Mouse (Mus musculus) brain, embryonic 14.5 days (tissue): ENCODE measurements around the gene 0610040J01Rik. TPM values are rescaled to one million over a fixed set of nuclear protein-coding genes. Genes with fewer than 3 reads are reported as not detected.

ENCODE experiments used
- DNase-seq: peaks from one replicate; pipeline ENCODE4 v3.0.0-alpha.2; 2011; ENCODE audit warnings: low read depth
- CTCF ChIP-seq: fragments of 200-500 bp; IDR thresholded peaks from 2 replicates; pipeline ENCODE4 v1.5.1; 2012; ENCODE audit warnings: inconsistent platforms, mild to moderate bottlenecking, moderate library complexity, borderline replicate concordance; ENCODE audit not compliant: insufficient read depth, insufficient read length; ENCODE audit errors: extremely low read depth
- POLR2A ChIP-seq: fragments of 200-500 bp; IDR thresholded peaks from 2 replicates; pipeline ENCODE4 v1.6.1; 2012; ENCODE audit warnings: mild to moderate bottlenecking, inconsistent platforms, borderline replicate concordance; ENCODE audit not compliant: poor library complexity, insufficient read depth, insufficient read length, severe bottlenecking; ENCODE audit errors: extremely low read depth
- polyA plus RNA-seq: library from polyadenylated mRNA; depleted of rRNA; stranded (reverse); fragments of >200 nt; gene quantifications from 2 replicates; pipeline ENCODE4 v1.2.3, GENCODE M21; 2012

Gene 0610040J01Rik
- polyA plus RNA-seq, 1 experiment: 2.0 TPM

GRCm38 (mm10) chr5:63916457-63917139 lies 104.4 kb downstream of the 0610040J01Rik start:
- DNase-seq: no peak
- TF ChIP-seq POLR2A (no peak), CTCF (no peak)

GRCm38 (mm10) chr5:63918201-63918600 lies 106.0 kb downstream of the 0610040J01Rik start:
- DNase-seq: no peak
- TF ChIP-seq POLR2A (no peak), CTCF (no peak)

- no peak for DNase-seq
Observed at GRCm38 (mm10) chr5:63923305-63924025, 111.3 kb downstream of the 0610040J01Rik start.

GRCm38 (mm10) chr5:63925035-63925628 lies 113.0 kb downstream of the 0610040J01Rik start:
- DNase-seq: no peak
- TF ChIP-seq CTCF: no peak
- no peak for TF ChIP-seq POLR2A

More at GRCm38 (mm10) chr5:63923305-63924025, 111.3 kb downstream of the 0610040J01Rik start:
- TF ChIP-seq POLR2A (no peak), CTCF (no peak)

- DNase-seq: no peak
- no peak for TF ChIP-seq CTCF
- no peak for TF ChIP-seq POLR2A
Observed at GRCm38 (mm10) chr5:63930824-63931358, 118.7 kb downstream of the 0610040J01Rik start.

- no peak for DNase-seq
- TF ChIP-seq CTCF (no peak), POLR2A (no peak)
Observed at GRCm38 (mm10) chr5:63932829-63933228, 120.7 kb downstream of the 0610040J01Rik start.

- TF ChIP-seq POLR2A (no peak), CTCF (no peak)
- no peak for DNase-seq
Observed at GRCm38 (mm10) chr5:63935581-63935980, 123.4 kb downstream of the 0610040J01Rik start.

GRCm38 (mm10) chr5:63936740-63937139 lies 124.6 kb downstream of the 0610040J01Rik start:
- DNase-seq: no peak
- TF ChIP-seq POLR2A (no peak), CTCF (no peak)

- no peak for TF ChIP-seq POLR2A
- TF ChIP-seq CTCF: no peak
- DNase-seq: no peak
Observed at GRCm38 (mm10) chr5:63938575-63938974, 126.4 kb downstream of the 0610040J01Rik start.

GRCm38 (mm10) chr5:63941891-63942290 lies 129.7 kb downstream of the 0610040J01Rik start:
- TF ChIP-seq POLR2A: no peak
- no peak for TF ChIP-seq CTCF
- DNase-seq: peak; percentile 6

- no peak for DNase-seq
- TF ChIP-seq POLR2A (no peak), CTCF (no peak)
Observed at GRCm38 (mm10) chr5:63943291-63943690, 131.1 kb downstream of the 0610040J01Rik start.

- peak; percentile 17 for DNase-seq
- no peak for TF ChIP-seq CTCF
- TF ChIP-seq POLR2A: no peak
Observed at GRCm38 (mm10) chr5:63947526-63947925, 135.4 kb downstream of the 0610040J01Rik start.
